Mouse (Mus musculus) midbrain, embryonic 15.5 days (tissue): ENCODE data around the gene Rhbg. TPM values are rescaled to one million over a fixed set of nuclear protein-coding genes. Genes with fewer than 3 reads are reported as not detected.

ENCODE experiments used
- ATAC-seq: fragments of 200-750 bp; cut with Nextera tagmentation; replicated peaks from 2 replicates; pipeline ENCODE4 v1.8.0; 2017; ENCODE audit warnings: moderate TSS enrichment
- H3K27ac ChIP-seq: fragments of 300-500 bp; sonication (generic); 2 replicates; pipeline ENCODE4 v1.5.1; 2015; ENCODE audit warnings: mild to moderate bottlenecking, inconsistent platforms
- H3K27me3 ChIP-seq: fragments of 300-500 bp; sonication (generic); replicated peaks from 2 replicates; pipeline ENCODE4 v1.6.1; 2015; ENCODE audit warnings: inconsistent platforms
- H3K36me3 ChIP-seq: fragments of 300-500 bp; sonication (generic); replicated peaks from 2 replicates; pipeline ENCODE4 v1.6.1; 2015; ENCODE audit warnings: inconsistent platforms
- H3K4me1 ChIP-seq: fragments of 300-500 bp; sonication (generic); 2 replicates; pipeline ENCODE4 v1.6.1; 2015; ENCODE audit warnings: inconsistent platforms
- H3K4me2 ChIP-seq: fragments of 300-500 bp; sonication (generic); 2 replicates; pipeline ENCODE4 v1.6.1; 2015; ENCODE audit warnings: inconsistent platforms, mild to moderate bottlenecking, moderate library complexity
- H3K4me3 ChIP-seq: fragments of 300-500 bp; sonication (generic); 2 replicates; pipeline ENCODE4 v1.5.1; 2015; ENCODE audit warnings: mild to moderate bottlenecking, inconsistent platforms
- H3K9ac ChIP-seq: fragments of 300-500 bp; sonication (generic); 2 replicates; pipeline ENCODE4 v1.6.1; 2015; ENCODE audit warnings: mild to moderate bottlenecking, inconsistent platforms
- H3K9me3 ChIP-seq: fragments of 300-500 bp; sonication (generic); 2 replicates; pipeline ENCODE4 v1.6.1; 2016; ENCODE audit warnings: inconsistent platforms
- WGBS: fragments of 180-500 bp; shearing (Covaris S2); methylation state at CpG from one replicate; pipeline ENCODE4 v1.1.7; 2015; ENCODE audit warnings: mixed read lengths; 5-methylcytosine and 5-hydroxymethylcytosine counted together
- polyA plus RNA-seq: library from polyadenylated mRNA; unstranded; fragments of >200 nt; fragmentation: Nextera tagmentation; extraction: Ambion mirVana; gene quantifications from 2 replicates; pipeline ENCODE4 v1.2.1, GENCODE M21; 2015

Rhbg gene
- polyA plus RNA-seq, 1 experiment from 2014 or later = 0.14 TPM

DNA sequence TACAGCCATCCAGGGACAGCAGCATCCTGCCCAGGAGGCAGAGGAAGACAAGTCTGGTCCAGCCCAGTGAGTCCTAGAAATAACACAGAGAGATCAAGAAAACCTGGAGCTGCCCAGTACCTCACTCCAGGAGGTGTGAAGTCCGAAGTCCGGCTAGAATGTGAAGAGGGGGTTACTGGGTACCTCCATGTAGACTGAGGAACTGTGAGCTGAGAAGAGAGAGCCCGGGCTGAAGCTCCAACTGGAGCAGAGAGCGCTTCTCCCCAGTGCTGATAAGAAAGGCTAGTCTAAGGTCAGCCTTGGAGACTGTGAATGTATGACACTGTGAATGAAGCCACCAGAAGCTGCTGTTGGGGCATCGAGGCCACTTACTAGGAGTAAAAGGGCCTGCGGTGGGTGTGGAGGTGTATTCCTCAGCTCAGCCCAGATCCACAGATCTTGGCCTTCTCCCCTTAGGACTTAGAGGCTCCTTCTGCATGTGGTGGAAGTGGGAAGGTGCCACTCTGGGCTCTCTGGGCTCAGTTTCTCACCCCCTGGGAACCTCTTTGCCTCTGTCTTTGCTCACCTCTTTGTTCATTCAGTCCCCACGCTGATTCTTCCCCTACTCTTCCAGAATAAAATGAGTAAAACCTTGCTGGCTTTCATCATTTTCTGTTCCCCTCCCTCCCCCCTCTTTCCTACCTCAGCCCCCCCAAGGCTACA, 50.4 kb downstream of the Rhbg start:
- Histone ChIP-seq H3K4me3 (no peak overlapping the region), H3K36me3 (no peaks in the 10 kb centered on the region), H3K27ac (peak overlapping the region; percentile 85), H3K27me3 (peaks cover 36% of the 10 kb centered on the region), H3K9ac (no peak overlapping the region), H3K9me3 (no peaks in the 10 kb centered on the region), H3K4me2 (0 out of 2 replicates have a peak overlapping the region, but pooled peaks have one; percentile 8), H3K4me1 (peaks cover 58% of the 10 kb centered on the region)
- no peak for ATAC-seq
- WGBS = 9% methylated on average over 7 of the region's 7 CpGs

- peaks cover 34% of the 10 kb centered on the region for H3K27me3 ChIP-seq
- no peaks in the 10 kb centered on the region for H3K36me3 ChIP-seq
- H3K4me2 ChIP-seq = 0 out of 2 replicates have a peak overlapping the region, but pooled peaks have one; percentile 8
- no peaks in the 10 kb centered on the region for H3K9me3 ChIP-seq
- no peak for ATAC-seq
- 13% methylated on average over 5 of the region's 5 CpGs for WGBS
- H3K4me3 ChIP-seq = no peak overlapping the region
- peaks cover 61% of the 10 kb centered on the region for H3K4me1 ChIP-seq
- H3K27ac ChIP-seq = peak overlapping the region; percentile 85
- no peak overlapping the region for H3K9ac ChIP-seq
Measured at GRCm38 (mm10) chr3:88203456-88203855, 51.1 kb downstream of the Rhbg start.

DNA sequence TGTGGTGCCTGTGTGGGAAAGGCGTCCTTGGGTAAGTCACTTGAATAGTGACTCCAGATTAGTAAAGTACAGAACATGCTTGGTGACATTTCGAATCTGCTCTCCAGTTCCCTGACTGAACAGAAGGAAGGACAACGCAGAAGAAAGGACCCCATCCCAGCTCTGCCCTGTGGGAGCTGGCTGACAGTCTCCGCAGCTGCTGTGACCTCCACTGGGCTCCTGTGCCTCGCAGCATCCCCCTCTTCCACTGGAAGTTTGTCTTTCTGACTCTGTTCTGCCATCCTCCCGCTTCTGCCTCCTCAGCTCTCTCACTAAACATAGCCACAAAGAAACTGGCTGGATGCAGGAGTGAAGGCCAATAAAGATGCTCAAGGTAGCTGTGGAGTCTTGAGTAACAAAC, 51.5 kb downstream of the Rhbg start:
- no peaks in the 10 kb centered on the region for H3K36me3 ChIP-seq
- peak overlapping the region; percentile 17 for H3K4me2 ChIP-seq
- H3K27ac ChIP-seq = peak overlapping the region; percentile 85
- no peaks in the 10 kb centered on the region for H3K9me3 ChIP-seq
- WGBS = 15% methylated on average over 6 of the region's 6 CpGs
- no peak overlapping the region for H3K4me3 ChIP-seq
- peaks cover 57% of the 10 kb centered on the region for H3K4me1 ChIP-seq
- H3K27me3 ChIP-seq = peaks cover 30% of the 10 kb centered on the region
- H3K9ac ChIP-seq = no peak overlapping the region
- ATAC-seq = no peak

- H3K4me3 ChIP-seq = peak overlapping the region; percentile 47
- 23% methylated on average over 5 of the region's 5 CpGs for WGBS
- H3K27me3 ChIP-seq = peaks cover 29% of the 10 kb centered on the region
- peaks cover 61% of the 10 kb centered on the region for H3K4me1 ChIP-seq
- no peaks in the 10 kb centered on the region for H3K9me3 ChIP-seq
- H3K4me2 ChIP-seq = peak overlapping the region; percentile 83
- H3K27ac ChIP-seq = 0 out of 2 replicates have a peak overlapping the region, but pooled peaks have one; percentile 85
- ATAC-seq = no peak
- H3K9ac ChIP-seq = peak overlapping the region; percentile 57; the same call in 1 of the 2 replicates
- H3K36me3 ChIP-seq = no peaks in the 10 kb centered on the region
Measured at GRCm38 (mm10) chr3:88201640-88202039, 52.9 kb downstream of the Rhbg start.

GRCm38 (mm10) chr3:88200972-88201330, 53.6 kb downstream of the Rhbg start:
- no peak for ATAC-seq
- H3K4me1 ChIP-seq = peaks cover 54% of the 10 kb centered on the region
- peak overlapping the region; percentile 47 for H3K4me3 ChIP-seq
- peaks cover 26% of the 10 kb centered on the region; the same call in 1 of the 2 replicates for H3K27me3 ChIP-seq
- WGBS = 1% methylated on average over 37 of the region's 37 CpGs
- H3K27ac ChIP-seq = peak overlapping the region; percentile 72
- H3K9me3 ChIP-seq = no peaks in the 10 kb centered on the region
- H3K36me3 ChIP-seq = no peaks in the 10 kb centered on the region
- H3K9ac ChIP-seq = peak overlapping the region; percentile 57
- H3K4me2 ChIP-seq = peak overlapping the region; percentile 83

DNA sequence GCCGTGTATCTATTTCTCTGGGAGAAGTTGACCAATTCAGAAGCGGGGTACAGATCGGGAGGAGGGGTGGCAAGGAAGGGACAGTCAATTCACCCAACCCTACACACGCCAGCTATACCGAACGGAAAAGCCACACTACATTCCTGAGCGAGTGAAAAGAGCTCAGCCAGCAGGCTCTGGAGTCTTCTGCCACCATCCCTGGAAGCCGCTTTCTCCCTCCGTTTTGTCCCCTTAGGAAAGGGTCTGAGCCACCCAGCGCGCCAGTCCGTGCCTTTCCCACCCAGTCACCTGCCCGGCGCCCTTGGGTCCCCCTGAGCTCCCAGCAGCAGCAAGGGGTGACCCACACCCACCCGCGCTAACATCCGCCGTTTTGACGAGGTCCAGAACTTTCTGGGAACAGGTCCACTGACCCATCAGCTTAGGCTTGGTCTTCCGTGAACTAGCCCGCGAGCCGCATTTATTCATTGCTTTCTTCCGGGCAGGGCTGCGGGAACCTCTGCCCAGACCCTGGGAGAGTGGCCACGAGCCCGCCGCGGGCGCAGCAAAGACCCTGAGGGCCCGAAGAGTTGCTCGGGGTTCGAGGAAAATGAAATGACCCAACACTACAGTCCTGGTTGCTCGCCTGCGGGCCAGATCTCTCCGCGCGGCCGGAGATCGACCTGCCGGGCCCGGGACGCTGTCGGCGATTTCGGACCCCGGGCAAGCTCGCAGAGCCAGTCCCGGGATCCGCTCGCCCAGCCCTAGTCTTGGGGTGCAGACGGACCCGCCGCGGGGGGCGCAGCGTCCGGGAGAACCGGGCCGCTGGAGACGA, 54.1 kb downstream of the Rhbg start:
- Histone ChIP-seq H3K4me1 (peaks cover 50% of the 10 kb centered on the region), H3K27me3 (peaks cover 28% of the 10 kb centered on the region), H3K9me3 (no peaks in the 10 kb centered on the region), H3K27ac (peak overlapping the region; percentile 72), H3K4me3 (peak overlapping the region; percentile 47), H3K36me3 (no peaks in the 10 kb centered on the region), H3K9ac (peak overlapping the region; percentile 57), H3K4me2 (peak overlapping the region; percentile 83)
- no peak for ATAC-seq
- WGBS = 1% methylated on average over 54 of the region's 61 CpGs

GRCm38 (mm10) chr3:88199541-88200110, 54.9 kb downstream of the Rhbg start:
- H3K4me1 ChIP-seq = peaks cover 43% of the 10 kb centered on the region
- no peaks in the 10 kb centered on the region for H3K36me3 ChIP-seq
- peaks cover 32% of the 10 kb centered on the region for H3K27me3 ChIP-seq
- 35% methylated on average over 2 of the region's 2 CpGs for WGBS
- no peak for ATAC-seq
- no peak overlapping the region; the same call in 1 of the 2 replicates for H3K9ac ChIP-seq
- H3K27ac ChIP-seq = no peak overlapping the region
- H3K4me2 ChIP-seq = peak overlapping the region; percentile 83; the same call in 1 of the 2 replicates
- no peak overlapping the region for H3K4me3 ChIP-seq
- no peaks in the 10 kb centered on the region for H3K9me3 ChIP-seq

DNA sequence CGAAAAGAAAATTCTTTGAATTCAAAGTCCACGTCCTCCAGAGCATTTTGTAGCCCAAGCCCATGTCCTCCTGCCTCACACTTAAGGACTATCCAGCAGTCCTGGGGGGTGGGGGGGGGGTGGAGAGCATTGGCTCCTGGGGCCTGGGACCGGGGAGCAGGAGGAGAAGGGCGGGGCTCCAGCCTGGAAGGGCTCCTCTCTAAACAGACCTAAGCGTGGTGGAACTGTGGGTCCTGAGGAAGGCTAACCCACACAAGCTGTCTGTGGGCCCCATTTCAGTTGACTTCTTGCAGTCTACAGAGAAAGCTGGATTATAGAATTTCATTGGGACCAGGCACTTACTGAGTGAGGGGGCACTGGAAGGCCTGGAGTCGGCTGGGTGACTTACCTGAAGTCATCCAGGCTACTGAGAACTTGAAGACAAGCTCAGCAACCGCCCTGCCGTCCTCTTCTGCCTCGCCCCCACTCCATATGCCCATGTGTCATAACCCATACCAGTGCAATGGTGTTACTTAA, 55.9 kb downstream of the Rhbg start:
- H3K36me3 ChIP-seq = no peaks in the 10 kb centered on the region
- no peak overlapping the region for H3K4me3 ChIP-seq
- peaks cover 32% of the 10 kb centered on the region for H3K4me1 ChIP-seq
- peak overlapping the region; percentile 19; the same call in 1 of the 2 replicates for H3K4me2 ChIP-seq
- no peaks in the 10 kb centered on the region for H3K9me3 ChIP-seq
- 10% methylated on average over 9 of the region's 9 CpGs for WGBS
- no peak overlapping the region for H3K9ac ChIP-seq
- H3K27me3 ChIP-seq = peaks cover 27% of the 10 kb centered on the region
- peak overlapping the region; percentile 18; the same call in 1 of the 2 replicates for H3K27ac ChIP-seq
- 0 out of 2 replicates have a peak, but pooled peaks have one; percentile 45 for ATAC-seq

GRCm38 (mm10) chr3:88197741-88198504, 56.6 kb downstream of the Rhbg start:
- Histone ChIP-seq H3K36me3 (no peaks in the 10 kb centered on the region), H3K27me3 (peaks cover 27% of the 10 kb centered on the region), H3K27ac (no peak overlapping the region), H3K4me1 (peaks cover 27% of the 10 kb centered on the region), H3K9me3 (no peaks in the 10 kb centered on the region), H3K4me3 (no peak overlapping the region), H3K9ac (no peak overlapping the region), H3K4me2 (peak overlapping the region; percentile 19; the same call in 1 of the 2 replicates)
- peak; percentile 18; the same call in 1 of the 2 replicates for ATAC-seq
- WGBS = 5% methylated on average over 10 of the region's 10 CpGs
